Mouse (Mus musculus): ENCODE measurements around the gene Gcnt4. TPM values are rescaled to one million over a fixed set of nuclear protein-coding genes. Genes with fewer than 3 reads are reported as not detected.

Gcnt4 gene
- 0.54 and 0.79 TPM in 2 replicates for total RNA-seq (2012; rRNA removed)

DNA sequence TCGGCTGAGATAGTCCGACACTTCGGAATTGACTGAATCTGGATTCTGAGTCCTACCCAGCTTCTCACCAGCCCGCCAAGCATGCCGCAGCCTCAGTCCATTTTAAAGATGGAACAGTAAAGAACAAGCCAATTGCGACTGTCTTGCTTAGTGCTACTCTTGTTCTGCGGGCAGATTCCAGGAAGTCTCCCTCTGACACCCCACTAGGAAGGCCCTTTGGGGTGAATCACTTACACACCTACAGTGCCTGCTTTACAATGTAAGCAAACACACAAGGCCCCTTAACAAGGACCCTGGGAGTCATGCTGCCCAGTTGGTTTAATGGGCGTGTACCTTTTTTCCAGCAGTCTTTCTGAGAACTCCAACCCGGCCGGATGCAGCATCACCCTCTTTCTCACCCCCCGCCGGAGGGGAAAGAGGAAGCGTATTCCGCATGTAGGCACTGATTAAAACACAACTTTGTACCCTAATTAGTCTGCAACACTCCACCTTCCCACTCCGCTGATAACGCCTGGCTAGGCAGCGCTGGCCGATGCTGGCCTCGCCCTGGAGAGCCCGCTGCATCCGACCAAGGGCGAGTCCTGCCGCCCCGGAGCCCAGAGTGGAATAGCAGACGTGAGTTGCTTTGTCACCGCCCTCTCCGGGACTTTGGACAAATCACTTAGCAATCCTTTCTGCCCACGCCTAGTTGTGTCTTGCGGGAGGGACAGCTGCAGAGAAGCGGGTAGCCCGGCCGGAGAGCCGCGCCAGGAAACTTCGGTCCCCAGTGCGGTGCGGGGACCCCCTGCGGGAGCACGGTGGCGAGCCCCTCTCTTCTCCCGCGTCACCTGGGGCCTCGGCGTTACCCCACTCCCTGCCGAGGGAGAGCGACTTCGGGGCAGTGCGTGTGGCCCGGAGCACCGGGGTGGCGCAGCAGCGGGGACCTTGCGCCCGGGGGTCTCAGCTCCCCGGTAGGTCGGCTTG lies at the start of gene Gcnt4:
TSS of gene Gcnt4 (plus strand) at position 691 of the 963 bp plus-strand sequence.
- H3K27ac ChIP-seq (ENCODE audit: insufficient read depth, low read depth, low read length, poor library complexity, severe bottlenecking): no peak within 1 kb of the TSS
- no peak for TF ChIP-seq ZC3H11A (IDR thresholded peaks at IDR 0.05; ENCODE audit: borderline replicate concordance, low read depth, low read length)
- TF ChIP-seq CHD2 (IDR thresholded peaks at IDR 0.05; ENCODE audit: low read depth, low read length): no peak
- no peak for TF ChIP-seq MAFK (IDR thresholded peaks at IDR 0.05; ENCODE audit: insufficient read depth, low read depth, low read length)
- TF ChIP-seq HCFC1 (IDR thresholded peaks at IDR 0.05; ENCODE audit: borderline replicate concordance, insufficient read depth, low read length): no peak
- no peak for TF ChIP-seq ZNF384 (IDR thresholded peaks at IDR 0.05; ENCODE audit: low read depth, low read length)
- peak within 1 kb of the TSS; percentile 41 for H3K9ac ChIP-seq (ENCODE audit: insufficient read depth, low read depth, low read length, poor library complexity, severe bottlenecking)
- peaks cover 0 to 4% of the 10 kb centered on the region in 2 experiments; a peak in 2 of 4 replicates for H3K4me1 ChIP-seq (ENCODE audit: control insufficient read depth in 2 of 2, insufficient read depth in 2 of 2, low read length in 2 of 2, poor library complexity in 1 of 2)
- peak within 1 kb of the TSS; percentile 71 to 77 for H3K4me3 ChIP-seq (ENCODE audit: insufficient read depth in 1 of 2, low read depth in 1 of 2, low read length in 2 of 2, poor library complexity in 1 of 2, severe bottlenecking in 1 of 2)
- DNase-seq (ENCODE audit: low read depth, low spot score): no peak
- in situ Hi-C loops (cut with MboI; ENCODE audit: low sequenced_read_pairs in 2 of 2, unreplicated experiment in 2 of 2): no loop called here
- H3K36me3 ChIP-seq (ENCODE audit: control insufficient read depth, insufficient read depth, low read length, poor library complexity, severe bottlenecking): no peaks in the 10 kb centered on the region
- H3K9me3 ChIP-seq (ENCODE audit: control insufficient read depth, insufficient read depth, low read depth, low read length): no peaks in the 10 kb centered on the region

DNA sequence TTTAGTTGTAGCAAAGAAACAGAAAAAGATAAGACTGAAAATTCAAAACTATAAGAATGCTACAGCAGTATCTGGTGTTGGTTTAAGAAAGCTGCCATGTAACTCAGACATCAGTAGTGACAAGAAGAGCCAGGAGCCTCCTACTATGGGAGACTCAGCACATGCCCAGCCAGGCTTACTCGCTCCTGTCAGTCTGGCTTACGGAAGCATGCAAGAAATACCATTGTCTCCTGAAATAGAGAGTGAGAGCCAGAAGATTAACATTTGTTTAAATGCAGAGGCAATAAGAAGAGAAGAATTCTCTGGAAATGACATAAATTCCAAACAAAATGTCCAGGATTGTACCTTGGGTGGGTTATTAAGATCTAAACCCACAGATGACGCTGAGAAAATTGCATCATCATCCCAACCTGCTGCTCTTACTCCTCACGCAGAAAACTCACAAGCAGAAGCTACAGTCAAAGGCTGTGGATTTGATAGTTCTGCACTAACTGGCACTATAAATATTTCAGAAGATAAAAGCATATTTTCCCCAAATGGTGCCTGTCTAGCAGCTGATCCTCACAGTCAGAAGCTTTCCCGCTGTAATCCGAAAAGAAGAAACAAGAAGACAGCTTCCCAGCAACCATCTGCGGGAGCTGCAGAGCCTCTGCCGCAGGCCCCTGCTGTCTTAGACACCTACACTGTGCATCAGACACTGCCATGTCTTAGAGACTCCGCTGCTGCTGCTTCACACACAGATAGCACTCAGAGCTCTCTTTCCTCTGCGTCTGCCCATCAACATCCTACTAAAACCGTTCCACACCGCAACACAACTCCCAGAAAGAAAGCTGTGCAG lies 46.0 kb upstream of the Gcnt4 start:
- DNase-seq (ENCODE audit: low read depth, low spot score): no peak
- H3K36me3 ChIP-seq (ENCODE audit: control insufficient read depth, insufficient read depth, low read length, poor library complexity, severe bottlenecking): no peaks in the 10 kb centered on the region
- no peak overlapping the region for H3K27ac ChIP-seq (ENCODE audit: insufficient read depth, low read depth, low read length, poor library complexity, severe bottlenecking)
- H3K4me3 ChIP-seq (ENCODE audit: insufficient read depth in 1 of 2, low read depth in 1 of 2, low read length in 2 of 2, poor library complexity in 1 of 2, severe bottlenecking in 1 of 2): no peak overlapping the region
- no peaks in the 10 kb centered on the region for H3K9me3 ChIP-seq (ENCODE audit: control insufficient read depth, insufficient read depth, low read depth, low read length)
- no peak overlapping the region for H3K9ac ChIP-seq (ENCODE audit: insufficient read depth, low read depth, low read length, poor library complexity, severe bottlenecking)
- no peaks in the 10 kb centered on the region; a peak in 1 of 4 replicates for H3K4me1 ChIP-seq (ENCODE audit: control insufficient read depth in 2 of 2, insufficient read depth in 2 of 2, low read length in 2 of 2, poor library complexity in 1 of 2)
- TF ChIP-seq HCFC1 (IDR thresholded peaks at IDR 0.05; ENCODE audit: borderline replicate concordance, insufficient read depth, low read length) (no peak), CHD2 (IDR thresholded peaks at IDR 0.05; ENCODE audit: low read depth, low read length) (no peak), MAFK (IDR thresholded peaks at IDR 0.05; ENCODE audit: insufficient read depth, low read depth, low read length) (no peak), ZNF384 (IDR thresholded peaks at IDR 0.05; ENCODE audit: low read depth, low read length) (no peak), ZC3H11A (IDR thresholded peaks at IDR 0.05; ENCODE audit: borderline replicate concordance, low read depth, low read length) (no peak)
- in situ Hi-C loops (cut with MboI; ENCODE audit: low sequenced_read_pairs in 2 of 2, unreplicated experiment in 2 of 2): no loop called here

DNA sequence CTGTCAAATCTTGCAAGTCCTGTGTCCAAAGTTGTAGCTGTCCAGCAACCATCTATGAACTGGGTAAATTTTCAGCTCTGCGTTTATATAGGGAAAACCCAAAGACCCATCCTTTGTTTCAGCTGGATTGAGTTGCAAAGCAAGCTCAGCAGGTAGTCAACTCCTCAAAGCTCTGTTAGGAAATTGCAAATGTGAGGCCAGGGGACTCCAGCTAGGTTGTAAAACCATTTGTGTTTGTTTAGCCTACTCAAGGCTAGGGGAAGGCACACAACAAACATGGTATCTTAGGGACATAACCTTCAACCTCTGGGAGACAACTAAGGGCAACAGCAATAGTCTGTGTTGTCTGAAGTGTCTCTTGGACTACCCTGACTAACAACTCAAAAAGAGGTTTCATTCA lies 40.0 kb upstream of the Gcnt4 start:
- H3K9me3 ChIP-seq (ENCODE audit: control insufficient read depth, insufficient read depth, low read depth, low read length): no peaks in the 10 kb centered on the region
- no peak overlapping the region for H3K27ac ChIP-seq (ENCODE audit: insufficient read depth, low read depth, low read length, poor library complexity, severe bottlenecking)
- H3K36me3 ChIP-seq (ENCODE audit: control insufficient read depth, insufficient read depth, low read length, poor library complexity, severe bottlenecking): no peaks in the 10 kb centered on the region
- in situ Hi-C loops (cut with MboI; ENCODE audit: low sequenced_read_pairs in 2 of 2, unreplicated experiment in 2 of 2): no loop called here
- no peak overlapping the region for H3K4me3 ChIP-seq (ENCODE audit: insufficient read depth in 1 of 2, low read depth in 1 of 2, low read length in 2 of 2, poor library complexity in 1 of 2, severe bottlenecking in 1 of 2)
- peak; percentile 58 for DNase-seq (ENCODE audit: low read depth, low spot score)
- no peak overlapping the region for H3K9ac ChIP-seq (ENCODE audit: insufficient read depth, low read depth, low read length, poor library complexity, severe bottlenecking)
- H3K4me1 ChIP-seq (ENCODE audit: control insufficient read depth in 2 of 2, insufficient read depth in 2 of 2, low read length in 2 of 2, poor library complexity in 1 of 2): peaks cover 2% of the 10 kb centered on the region in 2 experiments; a peak in 1 of 4 replicates
- TF ChIP-seq ZNF384 (IDR thresholded peaks at IDR 0.05; ENCODE audit: low read depth, low read length) (no peak), ZC3H11A (IDR thresholded peaks at IDR 0.05; ENCODE audit: borderline replicate concordance, low read depth, low read length) (no peak), HCFC1 (IDR thresholded peaks at IDR 0.05; ENCODE audit: borderline replicate concordance, insufficient read depth, low read length) (no peak), CHD2 (IDR thresholded peaks at IDR 0.05; ENCODE audit: low read depth, low read length) (no peak), MAFK (IDR thresholded peaks at IDR 0.05; ENCODE audit: insufficient read depth, low read depth, low read length) (no peak)

DNA sequence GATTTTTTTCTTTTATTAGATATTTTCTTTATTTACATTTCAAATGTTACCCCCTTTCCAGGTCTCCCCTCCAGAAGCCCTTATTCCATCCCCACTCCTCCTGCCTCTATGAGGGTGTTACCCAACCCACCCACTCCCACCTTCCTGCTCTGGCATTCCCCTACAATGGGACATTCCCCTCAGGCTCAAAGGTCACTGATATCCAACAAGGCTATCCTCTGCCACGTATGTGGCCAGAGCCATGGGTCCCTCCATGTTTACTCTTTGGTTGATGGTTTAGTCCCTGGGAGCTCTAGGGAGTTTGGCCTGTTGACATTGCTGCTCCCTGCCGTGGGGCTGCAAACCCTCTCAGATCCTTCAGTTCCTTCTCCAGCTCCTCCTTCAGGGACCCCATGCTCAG lies 34.5 kb upstream of the Gcnt4 start:
- Histone ChIP-seq H3K9ac (ENCODE audit: insufficient read depth, low read depth, low read length, poor library complexity, severe bottlenecking) (no peak overlapping the region), H3K27ac (ENCODE audit: insufficient read depth, low read depth, low read length, poor library complexity, severe bottlenecking) (no peak overlapping the region), H3K4me3 (ENCODE audit: insufficient read depth in 1 of 2, low read depth in 1 of 2, low read length in 2 of 2, poor library complexity in 1 of 2, severe bottlenecking in 1 of 2) (no peak overlapping the region), H3K9me3 (ENCODE audit: control insufficient read depth, insufficient read depth, low read depth, low read length) (no peaks in the 10 kb centered on the region), H3K4me1 (ENCODE audit: control insufficient read depth in 2 of 2, insufficient read depth in 2 of 2, low read length in 2 of 2, poor library complexity in 1 of 2) (no peaks in the 10 kb centered on the region), H3K36me3 (ENCODE audit: control insufficient read depth, insufficient read depth, low read length, poor library complexity, severe bottlenecking) (no peaks in the 10 kb centered on the region)
- in situ Hi-C loops (cut with MboI; ENCODE audit: low sequenced_read_pairs in 2 of 2, unreplicated experiment in 2 of 2): no loop called here
- TF ChIP-seq CHD2 (IDR thresholded peaks at IDR 0.05; ENCODE audit: low read depth, low read length) (no peak), MAFK (IDR thresholded peaks at IDR 0.05; ENCODE audit: insufficient read depth, low read depth, low read length) (no peak), ZNF384 (IDR thresholded peaks at IDR 0.05; ENCODE audit: low read depth, low read length) (no peak), HCFC1 (IDR thresholded peaks at IDR 0.05; ENCODE audit: borderline replicate concordance, insufficient read depth, low read length) (no peak), ZC3H11A (IDR thresholded peaks at IDR 0.05; ENCODE audit: borderline replicate concordance, low read depth, low read length) (no peak)
- DNase-seq (ENCODE audit: low read depth, low spot score): no peak

Measured in ES-E14 (cell line).